Mouse (Mus musculus): ENCODE data around the gene Smok3c.

DNA sequence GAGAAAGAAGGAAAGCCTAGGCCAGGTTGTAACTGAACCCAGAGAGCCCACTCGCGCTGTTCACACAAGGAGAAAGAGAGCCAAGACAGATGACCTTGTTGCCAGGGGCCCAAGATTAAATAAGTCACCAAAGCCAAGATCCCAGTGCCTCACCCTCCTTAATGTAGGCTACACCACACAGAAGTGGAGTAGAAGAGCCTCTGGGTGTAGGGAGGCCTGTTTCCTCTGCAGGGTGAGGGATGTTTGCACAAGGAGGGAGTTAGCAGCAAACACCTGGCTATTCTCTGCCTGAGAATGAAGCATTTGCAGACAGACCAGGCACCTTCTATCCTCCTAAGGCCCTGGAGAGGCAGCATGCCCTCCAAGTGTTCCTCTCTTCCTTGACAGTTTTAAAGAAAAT lies 36.5 kb upstream of the Smok3c start:
- no peak for TF ChIP-seq HCFC1 (IDR thresholded peaks at IDR 0.05; ENCODE audit: borderline replicate concordance, insufficient read depth, low read length)
- no peak for TF ChIP-seq MAFK (IDR thresholded peaks at IDR 0.05; ENCODE audit: insufficient read depth, low read depth, low read length)
